10 mouse cellular contexts compared by ENCODE assay signal in genomic region chr6:84586551-84587200, GRCm38 (mm10). TPM values are rescaled to one million over a fixed set of nuclear protein-coding genes. Genes with fewer than 3 reads are reported as not detected.
A peak's percentile ranks its signal among the peaks of the same experiment; 100 is the strongest.
DNase-seq lines count a peak whose midpoint lies in the region; ATAC-seq lines count a peak whose summit lies in the region.
"Had no signal": no experiment of that assay in that cellular context is flagged by ENCODE, and none has a peak within 500 bp of the region (broad histone marks: within the 10 kb centered on the region; RNA-seq: fewer than 3 reads in every experiment).

No protein-coding gene starts in this region.

- peak overlapping the region; percentile 64; the same call in 1 of the 2 replicates for H3K9ac ChIP-seq in heart, embryonic 14.5 days (ENCODE audit: low read length)
- peak overlapping the region; percentile 82 for H3K9ac ChIP-seq in embryonic facial prominence, embryonic 12.5 days
- peak overlapping the region; percentile 79 for H3K9ac ChIP-seq in hindbrain, embryonic 12.5 days
- peak overlapping the region; percentile 46 for H3K9ac ChIP-seq in midbrain, embryonic 12.5 days (replicated peaks)

- peaks cover 29 to 62% of the 10 kb centered on the region in 2 experiments for H3K4me1 ChIP-seq in heart, embryonic 14.5 days (ENCODE audit: control insufficient read depth in 2 of 2, insufficient read depth in 2 of 2, low read length in 2 of 2)
- H3K4me1 ChIP-seq in embryonic facial prominence, embryonic 12.5 days = peaks cover 58% of the 10 kb centered on the region
- peaks cover 89% of the 10 kb centered on the region for H3K4me1 ChIP-seq in hindbrain, embryonic 12.5 days
- H3K4me1 ChIP-seq in midbrain, embryonic 12.5 days = peaks cover 74% of the 10 kb centered on the region

- H3K27me3 ChIP-seq in heart, embryonic 14.5 days (ENCODE audit: control insufficient read depth, insufficient read depth, low read length) = peaks cover 77% of the 10 kb centered on the region
- peaks cover 49% of the 10 kb centered on the region for H3K27me3 ChIP-seq in embryonic facial prominence, embryonic 12.5 days
- peaks cover 92% of the 10 kb centered on the region for H3K27me3 ChIP-seq in hindbrain, embryonic 12.5 days
- H3K27me3 ChIP-seq in midbrain, embryonic 12.5 days = peaks cover 100% of the 10 kb centered on the region

- no peak for DNase-seq in heart, postnatal 25 days (ENCODE audit: low spot score)
- DNase-seq in right cerebral cortex, postnatal 36 days (ENCODE audit: low spot score in 2 of 2) = no peak
- DNase-seq in T-cell, adult 2 months (ENCODE audit: low spot score) = no peak
- DNase-seq in left cerebral cortex, postnatal 25 days (ENCODE audit: low spot score in 2 of 2) = no peak
- DNase-seq: cerebellum, adult 2 months had no signal

- H3K27ac ChIP-seq in heart, embryonic 14.5 days (replicated peaks in 1 of 2; ENCODE audit: control insufficient read depth in 1 of 2, insufficient read depth in 1 of 2, low read depth in 2 of 2, low read length in 2 of 2) = no peak overlapping the region
- peak overlapping the region; percentile 91 for H3K27ac ChIP-seq in embryonic facial prominence, embryonic 12.5 days
- peak overlapping the region; percentile 79; the same call in 1 of the 2 replicates for H3K27ac ChIP-seq in hindbrain, embryonic 12.5 days
- H3K27ac ChIP-seq in midbrain, embryonic 12.5 days (replicated peaks) = no peak overlapping the region

- H3K9me3 ChIP-seq in heart, embryonic 14.5 days (ENCODE audit: control insufficient read depth, low read length) = no peaks in the 10 kb centered on the region
- no peaks in the 10 kb centered on the region for H3K9me3 ChIP-seq in embryonic facial prominence, embryonic 12.5 days
- H3K9me3 ChIP-seq in hindbrain, embryonic 12.5 days (replicated peaks) = no peaks in the 10 kb centered on the region
- H3K9me3 ChIP-seq in midbrain, embryonic 12.5 days = no peaks in the 10 kb centered on the region
- H3K9me3 ChIP-seq: megakaryocyte, embryonic 14.5 days had no signal

- H3K4me2 ChIP-seq in heart, embryonic 14.5 days (ENCODE audit: low read length) = peak overlapping the region; percentile 93
- peak overlapping the region; percentile 89 for H3K4me2 ChIP-seq in embryonic facial prominence, embryonic 12.5 days (replicated peaks)
- peak overlapping the region; percentile 85 for H3K4me2 ChIP-seq in hindbrain, embryonic 12.5 days (replicated peaks)
- H3K4me2 ChIP-seq in midbrain, embryonic 12.5 days (replicated peaks) = peak overlapping the region; percentile 87

- 2% methylated on average over 28 of the region's 28 CpGs for WGBS in heart, embryonic 14.5 days
- under 1% methylated on average over 28 of the region's 28 CpGs for WGBS in embryonic facial prominence, embryonic 12.5 days
- 1% methylated on average over 28 of the region's 28 CpGs for WGBS in hindbrain, embryonic 12.5 days
- WGBS in midbrain, embryonic 12.5 days = 2% methylated on average over 28 of the region's 28 CpGs

- peak overlapping the region; percentile 45 to 54 for H3K4me3 ChIP-seq in heart, embryonic 14.5 days (ENCODE audit: control insufficient read depth in 1 of 2, insufficient read depth in 1 of 2, low read depth in 1 of 2, low read length in 2 of 2)
- peak overlapping the region; percentile 69 for H3K4me3 ChIP-seq in embryonic facial prominence, embryonic 12.5 days
- peak overlapping the region; percentile 53 for H3K4me3 ChIP-seq in hindbrain, embryonic 12.5 days
- H3K4me3 ChIP-seq in midbrain, embryonic 12.5 days = peak overlapping the region; percentile 49

- H3K36me3 ChIP-seq in heart, embryonic 14.5 days (ENCODE audit: control insufficient read depth, insufficient read depth, low read length) = no peaks in the 10 kb centered on the region
- 0 out of 2 replicates have a peak, but pooled peaks cover 5% of the 10 kb centered on the region for H3K36me3 ChIP-seq in embryonic facial prominence, embryonic 12.5 days
- H3K36me3 ChIP-seq in hindbrain, embryonic 12.5 days = no peaks in the 10 kb centered on the region
- no peaks in the 10 kb centered on the region for H3K36me3 ChIP-seq in midbrain, embryonic 12.5 days

- no peak for ATAC-seq in heart, embryonic 14.5 days (ENCODE audit: insufficient number of reproducible peaks, insufficient read depth, low FRiP score, low read depth)
- ATAC-seq in embryonic facial prominence, embryonic 12.5 days (ENCODE audit: insufficient number of reproducible peaks, insufficient read depth, low FRiP score, low TSS enrichment) = no peak
- no peak for ATAC-seq in hindbrain, embryonic 12.5 days (ENCODE audit: low FRiP score)
- no peak for ATAC-seq in midbrain, embryonic 12.5 days (ENCODE audit: low FRiP score, low read depth)

- intact Hi-C loops in heart, postnatal 25 days (cut with DNase I) = loop anchor here (2.0 to 5.0 kb wide), 2 partner anchors 54 to 319 kb away; no protein-coding TSS in a partner anchor
- intact Hi-C loops in left cerebral cortex, postnatal 25 days (cut with DNase I) = loop anchor here (2.0 to 10.0 kb wide), 2 partner anchors 160 to 872 kb away; partner anchors contain the start of gene Vax2

RNA-seq across cellular contexts. Expression of gene Cyp26b1, which starts 7.0 kb away (rescaled TPM):
- 0.62 and 0.71 TPM in 2 replicates for polyA plus RNA-seq in heart, embryonic 14.5 days (2014; fragmentation: Nextera tagmentation; extraction: Ambion mirVana)
- 10 to 100 TPM in 1 of 2 experiments, 1 to 10 TPM in 1; 2.4 to 23.4 TPM for total RNA-seq in heart, postnatal 25 days (2021)
- polyA plus RNA-seq in embryonic facial prominence, embryonic 12.5 days (2016; fragmentation: Nextera tagmentation; extraction: Ambion mirVana) = 24.6 and 24.9 TPM in 2 replicates
- polyA plus RNA-seq in hindbrain, embryonic 12.5 days (2016; fragmentation: Nextera tagmentation; extraction: Ambion mirVana) = 55.3 and 60.5 TPM in 2 replicates
- 7.7 and 14.1 TPM in 2 replicates for polyA plus RNA-seq in midbrain, embryonic 12.5 days (2016; fragmentation: Nextera tagmentation; extraction: Ambion mirVana)
- 10 to 100 TPM; 10.1 TPM for total RNA-seq in left cerebral cortex, postnatal 25 days (2021)

Comparison
In these comparisons a context has a peak if more than half of its experiments do, and no peak if none do; other contexts are left out.
1. H3K27ac ChIP-seq: peak in embryonic facial prominence, embryonic 12.5 days (single experiment) and hindbrain, embryonic 12.5 days (single experiment); none in heart, embryonic 14.5 days (0 of 2) and midbrain, embryonic 12.5 days (single experiment).
2. Peak in every context shown above with its lines, with median percentiles within 50 percentile points of each other: H3K4me2 ChIP-seq, H3K4me3 ChIP-seq and H3K9ac ChIP-seq.